Mouse (Mus musculus) neural tube, postnatal 0 days (tissue): ENCODE results near the gene Ptger3. TPM values are rescaled to one million over a fixed set of nuclear protein-coding genes. Genes with fewer than 3 reads are reported as not detected.
A peak's percentile ranks its signal among the peaks of the same experiment; 100 is the strongest.

Experiments used
- microRNA counts: library from miRNA; unstranded; fragments of <30 nt; microRNA quantifications from one replicate; lab custom pipeline; 2015
- microRNA-seq: library from miRNA; unstranded; fragments of <30 nt; microRNA quantifications from one replicate; pipeline ENCODE4, GENCODE M21; 2016
- polyA plus RNA-seq: library from polyadenylated mRNA; unstranded; fragments of >200 nt; fragmentation: Nextera tagmentation; extraction: Ambion mirVana; gene quantifications from 2 replicates; pipeline ENCODE4 v1.2.1, GENCODE M21; 2015

The Ptger3 gene
- 7.9 and 8.4 TPM in 2 replicates for polyA plus RNA-seq

GRCm38 (mm10) chr3:157566725-157567565 is at the start of gene Ptger3:
Ptger3 (plus strand) TSS chr3:157566892.

DNA sequence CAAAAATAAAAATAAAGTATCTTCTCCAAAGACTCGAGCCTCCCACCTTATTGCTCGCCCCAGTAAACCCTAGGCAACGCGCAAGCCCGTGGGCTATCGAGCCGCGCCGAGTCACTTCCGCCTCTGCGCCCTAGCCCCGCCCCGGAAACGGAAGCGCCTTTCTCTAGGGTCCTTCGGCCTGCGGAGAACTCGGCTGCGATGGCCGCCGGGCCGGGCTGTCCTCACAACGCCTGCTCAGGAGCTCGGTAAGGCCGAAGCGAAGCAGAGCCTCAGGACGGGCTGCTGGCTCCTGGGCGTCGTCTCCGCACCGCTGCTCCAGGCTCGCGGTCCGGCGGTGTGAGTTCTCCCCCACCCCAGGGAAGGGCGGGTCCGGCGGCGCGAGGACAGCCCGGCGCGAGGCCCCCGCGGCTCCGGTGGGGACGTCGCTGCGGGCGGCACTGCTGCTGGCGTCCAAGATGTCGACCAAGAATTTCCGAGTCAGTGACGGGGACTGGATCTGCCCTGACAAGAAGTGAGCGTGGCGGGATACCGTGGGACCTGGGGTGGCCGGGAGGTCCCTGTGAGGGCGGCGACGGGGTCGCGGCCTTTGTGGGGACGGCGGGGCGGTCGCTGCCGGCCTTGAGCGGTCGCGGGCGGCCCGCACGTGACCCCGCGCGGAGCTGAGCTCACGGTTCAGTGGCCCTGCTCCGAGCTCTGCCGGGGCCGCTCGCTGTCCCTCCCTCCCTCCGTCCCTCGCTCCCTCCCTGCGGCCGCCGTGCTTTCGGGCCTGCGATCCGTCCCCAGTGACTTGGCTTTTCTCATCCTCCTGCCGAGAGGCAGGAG is 32.5 kb upstream of the Ptger3 start, which contains the start of gene Zranb2:
Gene Zranb2 (plus strand): TSS at position 197 of the 822 bp plus-strand sequence.

MicroRNAs encoded within 50 kb of the gene (microRNA counts, 519-probe panel; counts per million panel counts)
- microRNA mmu-miR-186 (lab: Ali Mortazavi, UCI), result 40.5 counts per million

Small RNA genes within 50 kb of the gene (microRNA-seq; reads per million reads assigned to microRNA genes)
- gene Mir186, result 674 reads per million, percentile 71 among the genes with 10 or more reads in this experiment

Other genes with a start within 250 kb of the Ptger3 start
- gene Zranb2, start 32.7 kb upstream of the Ptger3 start, polyA plus RNA-seq, result 90.7 and 99.4 TPM in 2 replicates